Mouse (Mus musculus) cerebellum, postnatal 25 days (tissue): ENCODE data around the gene Vps52.

ENCODE experiments used
- DNase-seq, 2 experiments: peaks; one replicate each; pipeline ENCODE4 v3.0.0; 2021; ENCODE audit warnings: mixed read lengths in 2 of 2

Gene Vps52

DNA sequence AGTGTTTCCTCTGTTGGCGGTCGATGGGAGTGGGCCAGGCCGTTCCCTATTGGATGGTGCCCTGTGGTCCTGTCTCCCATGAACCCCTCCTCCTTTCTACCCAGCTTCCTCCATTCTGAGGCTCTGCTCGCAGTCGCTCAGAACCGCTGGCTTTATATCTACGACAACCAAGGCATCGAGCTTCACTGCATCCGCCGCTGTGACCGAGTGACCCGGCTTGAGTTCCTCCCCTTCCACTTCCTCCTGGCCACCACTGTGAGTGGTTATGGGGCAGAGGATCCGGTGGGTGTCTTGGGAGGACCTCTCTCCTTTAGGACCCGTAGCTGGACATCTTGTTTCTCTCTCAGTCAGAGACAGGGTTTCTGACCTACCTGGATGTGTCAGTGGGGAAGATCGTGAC lies 12.2 kb upstream of the Vps52 start:
- no peak for DNase-seq

DNA sequence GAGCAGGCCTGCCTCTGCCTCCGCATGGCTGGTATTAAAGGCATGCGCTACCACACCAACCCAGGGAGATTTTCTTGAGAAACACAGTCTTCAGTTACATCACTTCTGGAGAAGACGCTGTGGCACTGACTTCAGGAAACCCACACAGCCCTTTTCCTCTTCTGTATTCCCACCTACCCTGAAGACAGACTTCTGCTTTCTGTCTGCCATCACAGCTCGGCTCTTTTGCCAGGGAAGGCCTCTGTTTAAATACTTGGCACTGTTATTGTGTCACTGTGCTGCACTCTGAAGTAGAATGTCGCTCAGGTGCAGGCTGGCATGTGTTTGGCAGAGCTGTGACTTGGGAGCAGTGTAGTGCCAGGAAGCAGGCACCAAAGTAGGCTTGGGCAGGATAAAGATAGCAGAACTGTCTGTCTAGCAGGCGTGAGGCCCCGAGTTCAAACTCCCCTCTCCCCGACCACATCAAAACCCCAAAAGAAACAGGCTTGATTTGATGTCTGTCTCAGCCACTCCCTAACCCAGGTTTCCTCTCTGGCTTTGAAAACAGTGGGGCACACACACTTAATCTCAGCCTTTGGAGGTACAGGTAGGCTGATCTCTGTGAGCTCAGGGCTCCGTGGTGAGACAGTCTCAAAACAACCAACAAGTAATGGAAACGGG lies 8.1 kb upstream of the Vps52 start:
- DNase-seq: no peak

- no peak for DNase-seq
Measured at GRCm38 (mm10) chr17:33948090-33948904, 7.3 kb upstream of the Vps52 start.

DNA sequence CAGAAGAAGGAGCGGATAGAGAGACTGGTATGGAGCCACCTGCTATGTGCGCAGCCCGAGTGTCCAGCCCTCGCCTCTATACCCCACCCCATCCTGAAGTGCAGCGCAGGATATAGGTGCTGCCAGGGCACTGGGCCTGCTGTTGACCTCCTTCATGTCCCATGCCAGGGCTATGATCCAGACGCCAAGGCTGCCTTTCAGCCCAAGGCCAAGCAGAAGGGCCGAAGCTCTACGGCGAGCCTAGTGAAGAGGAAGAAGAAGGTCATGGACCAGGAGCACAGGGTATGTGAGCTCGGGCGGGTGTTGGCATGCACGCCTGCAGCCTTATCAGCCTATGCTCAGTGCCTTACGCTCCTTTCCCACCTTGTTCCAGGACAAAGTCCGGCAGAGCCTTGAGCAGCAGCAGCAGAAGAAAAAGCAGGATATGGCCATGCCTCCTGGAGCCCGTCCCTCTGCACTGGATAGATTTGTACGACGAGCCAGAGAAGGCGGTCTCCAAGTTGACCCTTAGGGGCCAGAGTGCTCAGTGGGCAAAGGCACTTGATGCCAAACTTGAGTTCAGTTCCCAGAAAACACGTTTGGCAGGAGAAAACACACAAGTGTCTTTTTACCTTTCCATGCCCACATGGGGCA lies 6.6 kb upstream of the Vps52 start:
- DNase-seq: no peak

GRCm38 (mm10) chr17:33950131-33950625 lies 5.4 kb upstream of the Vps52 start:
- no peak for DNase-seq

- peak; percentile 73 to 88 for DNase-seq
Measured at GRCm38 (mm10) chr17:33951021-33951946, 4.3 kb upstream of the Vps52 start, which contains the start of gene B3galt4. Gene B3galt4, minus strand, starts transcription at chr17:33951488.

- DNase-seq: peak in 1 of 2 experiments; percentile 3
Measured at GRCm38 (mm10) chr17:33952015-33952414, 3.6 kb upstream of the Vps52 start.

GRCm38 (mm10) chr17:33952879-33953278 lies 2.7 kb upstream of the Vps52 start:
- DNase-seq: no peak

GRCm38 (mm10) chr17:33953310-33953709 lies 2.3 kb upstream of the Vps52 start:
- no peak for DNase-seq

DNA sequence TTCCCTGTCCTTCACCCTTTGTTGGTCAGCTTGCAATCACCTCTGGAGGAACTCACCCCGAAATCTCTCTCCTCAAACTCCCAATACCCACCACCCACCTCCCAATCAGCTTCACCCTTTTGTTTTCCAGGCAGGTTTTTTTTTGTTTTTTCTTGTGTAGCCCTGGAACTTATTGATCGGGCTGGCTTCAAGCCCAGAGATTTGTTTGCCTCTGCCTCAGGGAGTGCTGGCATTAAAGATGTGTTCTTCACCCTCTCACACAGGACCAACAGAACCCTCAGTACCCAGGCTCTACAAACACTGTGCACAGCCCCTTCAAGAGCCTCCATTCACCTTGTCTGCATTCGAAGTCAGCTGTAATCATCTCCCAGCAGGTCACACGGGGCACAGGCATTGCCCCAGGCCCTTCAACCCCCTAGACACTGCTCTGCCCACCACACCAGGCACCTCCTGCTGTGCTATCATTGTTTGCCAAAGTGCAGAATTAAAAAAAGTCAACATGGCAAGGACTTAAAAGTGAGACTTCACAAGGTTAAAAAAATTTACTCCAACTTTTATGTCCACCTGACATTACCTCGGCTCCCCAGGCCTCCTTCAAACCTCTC lies 1.5 kb upstream of the Vps52 start:
- no peak for DNase-seq

- DNase-seq: no peak
Measured at GRCm38 (mm10) chr17:33954646-33955554, 712 bp upstream of the Vps52 start.

- no peak for DNase-seq
Measured at GRCm38 (mm10) chr17:33956336-33956735, 724 bp downstream of the Vps52 start.

DNA sequence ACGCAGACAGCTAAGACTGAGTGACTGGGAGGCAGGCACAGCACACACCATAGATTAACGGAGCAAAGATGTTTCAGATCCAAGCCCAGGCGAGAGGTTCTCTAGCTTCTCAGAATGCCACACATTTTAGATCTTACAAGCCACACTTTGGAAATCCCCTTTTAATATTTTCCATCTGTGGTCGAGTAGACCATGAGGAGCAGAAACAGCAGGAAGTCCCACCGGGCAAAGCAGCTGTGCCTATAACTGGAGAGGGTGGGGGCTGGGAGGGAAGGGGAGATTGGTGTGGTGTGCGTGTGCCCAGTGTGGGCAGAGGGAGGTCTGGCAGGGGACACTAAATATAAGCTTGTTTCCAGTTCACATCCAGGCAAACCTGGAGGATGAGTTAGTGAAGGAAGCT lies 1.9 kb downstream of the Vps52 start:
- peak in 1 of 2 experiments; percentile 4 for DNase-seq

- DNase-seq: peak in 1 of 2 experiments; percentile 3
Measured at GRCm38 (mm10) chr17:33958451-33958850, 2.8 kb downstream of the Vps52 start.

GRCm38 (mm10) chr17:33959135-33959534 lies 3.5 kb downstream of the Vps52 start:
- peak in 1 of 2 experiments; percentile 17 for DNase-seq

DNA sequence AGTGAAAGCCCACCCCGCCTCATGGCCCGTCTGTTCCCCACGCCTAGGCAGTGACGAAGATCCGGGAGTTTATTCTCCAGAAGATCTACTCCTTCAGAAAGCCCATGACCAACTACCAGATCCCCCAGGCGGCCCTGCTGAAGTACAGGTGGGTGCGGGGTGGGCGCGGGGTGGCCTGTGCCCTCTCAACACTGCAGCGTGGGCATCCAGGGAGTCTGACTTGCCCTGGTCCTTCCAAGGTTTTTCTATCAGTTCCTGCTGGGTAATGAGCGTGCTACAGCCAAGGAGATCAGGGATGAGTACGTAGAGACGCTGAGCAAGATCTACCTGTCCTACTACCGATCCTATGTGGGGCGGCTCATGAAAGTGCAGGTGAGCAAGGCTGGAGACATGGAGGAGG lies 4.3 kb downstream of the Vps52 start:
- peak in 1 of 2 experiments; percentile 10 for DNase-seq

GRCm38 (mm10) chr17:33962876-33963275 lies 7.3 kb downstream of the Vps52 start:
- DNase-seq: peak in 1 of 2 experiments; percentile 2

- no peak for DNase-seq
Measured at GRCm38 (mm10) chr17:33965082-33965845, 9.7 kb downstream of the Vps52 start.

DNA sequence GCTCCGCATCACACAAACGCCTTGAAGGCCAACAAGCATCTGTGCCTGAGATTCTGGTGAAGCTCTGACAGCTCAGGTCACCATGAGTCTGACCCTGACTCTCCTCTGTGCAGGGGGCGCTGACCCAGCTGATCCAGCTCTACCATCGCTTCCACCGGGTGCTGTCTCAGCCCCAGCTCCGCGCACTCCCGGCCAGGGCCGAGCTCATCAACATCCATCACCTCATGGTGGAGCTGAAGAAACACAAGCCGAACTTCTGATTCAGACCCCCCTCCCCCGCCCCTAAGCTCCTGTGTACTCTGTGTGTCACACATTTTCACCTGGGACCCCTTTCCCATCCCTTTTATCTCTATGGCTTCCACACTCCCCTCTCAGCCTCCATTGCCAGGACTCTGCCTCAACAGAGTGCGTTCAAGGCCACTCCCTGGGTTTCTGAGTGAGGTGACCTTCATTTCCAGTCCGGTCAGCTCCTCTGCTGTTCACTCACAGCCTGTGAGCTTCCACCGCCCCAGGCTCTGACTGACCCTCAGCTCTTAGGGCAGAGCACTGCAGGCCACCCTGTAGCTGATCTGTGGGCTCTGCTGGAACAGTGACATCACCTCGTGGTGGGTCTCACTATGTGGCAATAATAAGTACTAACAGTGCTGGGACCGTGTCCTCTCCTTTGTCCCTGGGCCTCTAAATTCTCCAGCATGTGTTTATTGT lies 10.4 kb downstream of the Vps52 start:
- DNase-seq: no peak
